Mouse (Mus musculus) kidney, embryonic 14.5 days (tissue): ENCODE results near the gene Ncoa1. TPM values are rescaled to one million over a fixed set of nuclear protein-coding genes. Genes with fewer than 3 reads are reported as not detected.

Experiments used
- ATAC-seq: fragments of 200-750 bp; cut with Nextera tagmentation; 2 replicates; pipeline ENCODE4 v1.8.0; 2017; ENCODE audit warnings: moderate number of reproducible peaks, mild to moderate bottlenecking, moderate TSS enrichment, moderate library complexity; ENCODE audit not compliant: low FRiP score, low TSS enrichment
- H3K27ac ChIP-seq: fragments of 300-500 bp; sonication (generic); 2 replicates; pipeline ENCODE4 v1.5.1; 2014; ENCODE audit warnings: low read depth, mild to moderate bottlenecking, low read length, moderate library complexity, mixed read lengths
- H3K27me3 ChIP-seq: fragments of 300-500 bp; sonication (generic); 2 replicates; pipeline ENCODE4 v1.6.1; 2014; ENCODE audit warnings: mild to moderate bottlenecking, low read length; ENCODE audit not compliant: control insufficient read depth, insufficient read depth
- H3K36me3 ChIP-seq: fragments of 300-500 bp; sonication (generic); 2 replicates; pipeline ENCODE4 v1.6.1; 2014; ENCODE audit warnings: low read length, mixed read lengths; ENCODE audit not compliant: control insufficient read depth, insufficient read depth
- H3K4me1 ChIP-seq: fragments of 300-500 bp; sonication (generic); 2 replicates; pipeline ENCODE4 v1.6.1; 2014; ENCODE audit warnings: low read length, mixed read lengths; ENCODE audit not compliant: control insufficient read depth, insufficient read depth
- H3K4me2 ChIP-seq: fragments of 300-500 bp; sonication (generic); replicated peaks from 2 replicates; pipeline ENCODE4 v1.6.1; 2014; ENCODE audit warnings: low read depth, mild to moderate bottlenecking, low read length
- H3K4me3 ChIP-seq: fragments of 300-500 bp; sonication (generic); 2 replicates; pipeline ENCODE4 v1.5.1; 2014; ENCODE audit warnings: mild to moderate bottlenecking, low read length
- H3K9ac ChIP-seq: fragments of 300-500 bp; sonication (generic); 2 replicates; pipeline ENCODE4 v1.6.1; 2014; ENCODE audit warnings: low read depth, mild to moderate bottlenecking, low read length, moderate library complexity
- H3K9me3 ChIP-seq: fragments of 300-500 bp; sonication (generic); 2 replicates; pipeline ENCODE4 v1.6.1; 2016; ENCODE audit warnings: low read length; ENCODE audit not compliant: control insufficient read depth
- WGBS: fragments of 180-500 bp; shearing (Covaris S2); extraction: QIAGEN DNeasy Blood & Tissue Kit; methylation state at CpG from one replicate; pipeline ENCODE4 v1.1.7; 2014; 5-methylcytosine and 5-hydroxymethylcytosine counted together
- polyA plus RNA-seq: library from polyadenylated mRNA; unstranded; fragments of >200 nt; fragmentation: Nextera tagmentation; extraction: Ambion mirVana; gene quantifications from 2 replicates; pipeline ENCODE4 v1.2.1, GENCODE M21; 2014

The Ncoa1 gene
- polyA plus RNA-seq, 1 experiment from 2014 or later = 10.6 TPM

- 68% methylated on average over 2 of the region's 2 CpGs for WGBS
- Histone ChIP-seq H3K9me3 (no peaks in the 10 kb centered on the region), H3K9ac (no peak overlapping the region), H3K4me1 (no peaks in the 10 kb centered on the region), H3K4me2 (no peak overlapping the region), H3K27ac (no peak overlapping the region), H3K4me3 (no peak overlapping the region), H3K36me3 (no peaks in the 10 kb centered on the region), H3K27me3 (no peaks in the 10 kb centered on the region)
- no peak for ATAC-seq
Observed at GRCm38 (mm10) chr12:4392590-4392989, 84.4 kb downstream of the Ncoa1 start.

- 75% methylated on average over 3 of the region's 3 CpGs for WGBS
- Histone ChIP-seq H3K36me3 (no peaks in the 10 kb centered on the region), H3K27me3 (no peaks in the 10 kb centered on the region), H3K4me2 (no peak overlapping the region), H3K27ac (no peak overlapping the region), H3K4me3 (no peak overlapping the region), H3K9ac (no peak overlapping the region), H3K4me1 (no peaks in the 10 kb centered on the region), H3K9me3 (no peaks in the 10 kb centered on the region)
- no peak for ATAC-seq
Observed at GRCm38 (mm10) chr12:4392074-4392473, 84.9 kb downstream of the Ncoa1 start.

- no peak overlapping the region for H3K4me3 ChIP-seq
- no peak overlapping the region for H3K27ac ChIP-seq
- no peaks in the 10 kb centered on the region for H3K9me3 ChIP-seq
- no peak overlapping the region for H3K4me2 ChIP-seq
- no peak for ATAC-seq
- H3K36me3 ChIP-seq = no peaks in the 10 kb centered on the region
- H3K4me1 ChIP-seq = no peaks in the 10 kb centered on the region
- WGBS = 56% methylated on average over 4 of the region's 4 CpGs
- no peaks in the 10 kb centered on the region for H3K27me3 ChIP-seq
- no peak overlapping the region for H3K9ac ChIP-seq
Observed at GRCm38 (mm10) chr12:4391256-4391655, 85.7 kb downstream of the Ncoa1 start.

- no peak overlapping the region for H3K9ac ChIP-seq
- ATAC-seq = no peak
- no peak overlapping the region for H3K4me2 ChIP-seq
- no peaks in the 10 kb centered on the region for H3K36me3 ChIP-seq
- H3K27ac ChIP-seq = no peak overlapping the region
- no peaks in the 10 kb centered on the region for H3K4me1 ChIP-seq
- H3K27me3 ChIP-seq = no peaks in the 10 kb centered on the region
- WGBS = 66% methylated on average over 5 of the region's 5 CpGs
- no peak overlapping the region for H3K4me3 ChIP-seq
- no peaks in the 10 kb centered on the region for H3K9me3 ChIP-seq
Observed at GRCm38 (mm10) chr12:4390721-4391120, 86.3 kb downstream of the Ncoa1 start.

- no peaks in the 10 kb centered on the region for H3K4me1 ChIP-seq
- 83% methylated on average over 3 of the region's 3 CpGs for WGBS
- H3K9ac ChIP-seq = no peak overlapping the region
- no peak overlapping the region for H3K4me2 ChIP-seq
- H3K27me3 ChIP-seq = no peaks in the 10 kb centered on the region
- H3K9me3 ChIP-seq = no peaks in the 10 kb centered on the region
- no peak for ATAC-seq
- H3K36me3 ChIP-seq = no peaks in the 10 kb centered on the region
- no peak overlapping the region for H3K27ac ChIP-seq
- H3K4me3 ChIP-seq = no peak overlapping the region
Observed at GRCm38 (mm10) chr12:4386077-4386719, 90.8 kb downstream of the Ncoa1 start.

- no peak for ATAC-seq
- Histone ChIP-seq H3K36me3 (no peaks in the 10 kb centered on the region), H3K9me3 (no peaks in the 10 kb centered on the region), H3K27me3 (no peaks in the 10 kb centered on the region), H3K4me1 (no peaks in the 10 kb centered on the region), H3K4me2 (no peak overlapping the region), H3K4me3 (no peak overlapping the region), H3K27ac (no peak overlapping the region), H3K9ac (no peak overlapping the region)
- 93% methylated on average over 3 of the region's 3 CpGs for WGBS
Observed at GRCm38 (mm10) chr12:4383061-4383460, 93.9 kb downstream of the Ncoa1 start.

- Histone ChIP-seq H3K9me3 (no peaks in the 10 kb centered on the region), H3K4me3 (no peak overlapping the region), H3K27ac (no peak overlapping the region), H3K27me3 (no peaks in the 10 kb centered on the region), H3K4me1 (no peaks in the 10 kb centered on the region), H3K36me3 (no peaks in the 10 kb centered on the region), H3K9ac (no peak overlapping the region), H3K4me2 (no peak overlapping the region)
- WGBS = 48% methylated on average over 7 of the region's 7 CpGs
- no peak for ATAC-seq
Observed at GRCm38 (mm10) chr12:4379298-4379957, 97.6 kb downstream of the Ncoa1 start.

- Histone ChIP-seq H3K9me3 (no peaks in the 10 kb centered on the region), H3K9ac (no peak overlapping the region), H3K4me2 (no peak overlapping the region), H3K4me1 (no peaks in the 10 kb centered on the region), H3K27me3 (no peaks in the 10 kb centered on the region), H3K4me3 (no peak overlapping the region), H3K27ac (no peak overlapping the region), H3K36me3 (no peaks in the 10 kb centered on the region)
- no peak for ATAC-seq
- 93% methylated on average over 4 of the region's 4 CpGs for WGBS
Observed at GRCm38 (mm10) chr12:4376475-4376874, 100.5 kb downstream of the Ncoa1 start.

- Histone ChIP-seq H3K27ac (no peak overlapping the region), H3K27me3 (no peaks in the 10 kb centered on the region), H3K4me1 (no peaks in the 10 kb centered on the region), H3K4me3 (no peak overlapping the region), H3K9me3 (no peaks in the 10 kb centered on the region), H3K4me2 (no peak overlapping the region), H3K9ac (no peak overlapping the region), H3K36me3 (no peaks in the 10 kb centered on the region)
- ATAC-seq = no peak
- 68% methylated on average over 6 of the region's 6 CpGs for WGBS
Observed at GRCm38 (mm10) chr12:4374816-4375493, 102.0 kb downstream of the Ncoa1 start.
